Mouse (Mus musculus): ENCODE results near the gene Lmln. TPM values are rescaled to one million over a fixed set of nuclear protein-coding genes. Genes with fewer than 3 reads are reported as not detected.

Gene Lmln
- total RNA-seq (2012; rRNA removed) = 9.1 and 12.9 TPM in 2 replicates

DNA sequence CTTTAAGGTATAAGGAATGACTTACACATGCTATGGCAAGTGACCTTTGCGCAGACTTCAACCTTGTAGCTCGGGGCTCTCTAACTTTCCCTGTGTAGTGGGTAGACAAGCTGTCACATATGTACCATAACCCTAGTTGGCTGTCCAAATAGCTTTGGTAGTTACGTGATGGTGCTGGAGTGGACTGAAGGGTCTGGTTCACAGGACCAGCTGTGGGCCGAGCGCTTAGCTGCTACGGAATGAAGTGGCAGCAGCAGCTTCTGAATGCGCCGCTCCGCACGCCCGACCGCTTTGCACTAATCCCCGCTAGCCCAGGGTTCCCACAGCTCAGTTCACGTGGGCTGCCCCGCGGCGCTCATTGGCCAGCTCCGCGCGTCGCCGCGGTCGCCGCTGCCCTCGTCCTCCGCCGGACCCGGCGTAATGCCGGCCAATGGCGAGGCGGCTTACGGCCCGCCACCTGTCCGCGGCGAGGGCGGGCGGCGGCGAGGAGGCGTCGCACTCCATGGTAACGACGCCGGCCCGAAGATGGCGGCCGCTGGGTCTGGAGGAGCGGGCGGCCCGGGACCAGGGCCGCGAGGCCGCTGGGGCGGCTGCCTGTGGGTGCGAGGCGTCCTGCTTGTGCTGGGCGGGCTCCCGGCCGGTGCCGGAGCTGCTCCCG, at the start of gene Lmln:
Lmln (plus strand) TSS at position 498 of the 658 bp plus-strand sequence.
- Histone ChIP-seq H3K4me3 (ENCODE audit: insufficient read depth in 1 of 2, low read depth in 1 of 2, low read length in 2 of 2, poor library complexity in 1 of 2, severe bottlenecking in 1 of 2) (peak within 1 kb of the TSS; percentile 64 to 93), H3K9me3 (ENCODE audit: control insufficient read depth, insufficient read depth, low read depth, low read length) (no peaks in the 10 kb centered on the region), H3K9ac (ENCODE audit: insufficient read depth, low read depth, low read length, poor library complexity, severe bottlenecking) (peak within 1 kb of the TSS; percentile 91), H3K27ac (ENCODE audit: insufficient read depth, low read depth, low read length, poor library complexity, severe bottlenecking) (peak within 1 kb of the TSS; percentile 57), H3K36me3 (ENCODE audit: control insufficient read depth, insufficient read depth, low read length, poor library complexity, severe bottlenecking) (peaks cover 32% of the 10 kb centered on the region), H3K4me1 (ENCODE audit: control insufficient read depth in 2 of 2, insufficient read depth in 2 of 2, low read length in 2 of 2, poor library complexity in 1 of 2) (peaks cover 0 to 6% of the 10 kb centered on the region in 2 experiments; a peak in 1 of 4 replicates)
- peak; percentile 70 for DNase-seq (ENCODE audit: low read depth, low spot score)
- TF ChIP-seq ZNF384 (IDR thresholded peaks at IDR 0.05; ENCODE audit: low read depth, low read length) = no peak
- peak; percentile 70 for TF ChIP-seq CHD2 (IDR thresholded peaks at IDR 0.05; ENCODE audit: low read depth, low read length)
- no peak for TF ChIP-seq MAFK (IDR thresholded peaks at IDR 0.05; ENCODE audit: insufficient read depth, low read depth, low read length)
- peak; percentile 38; the same call in 1 of the 2 replicates for TF ChIP-seq HCFC1 (IDR thresholded peaks at IDR 0.05; ENCODE audit: borderline replicate concordance, insufficient read depth, low read length)
- TF ChIP-seq ZC3H11A (IDR thresholded peaks at IDR 0.05; ENCODE audit: borderline replicate concordance, low read depth, low read length) = no peak
- in situ Hi-C loops (cut with MboI; ENCODE audit: low sequenced_read_pairs in 2 of 2, unreplicated experiment in 2 of 2) = no loop called here

DNA sequence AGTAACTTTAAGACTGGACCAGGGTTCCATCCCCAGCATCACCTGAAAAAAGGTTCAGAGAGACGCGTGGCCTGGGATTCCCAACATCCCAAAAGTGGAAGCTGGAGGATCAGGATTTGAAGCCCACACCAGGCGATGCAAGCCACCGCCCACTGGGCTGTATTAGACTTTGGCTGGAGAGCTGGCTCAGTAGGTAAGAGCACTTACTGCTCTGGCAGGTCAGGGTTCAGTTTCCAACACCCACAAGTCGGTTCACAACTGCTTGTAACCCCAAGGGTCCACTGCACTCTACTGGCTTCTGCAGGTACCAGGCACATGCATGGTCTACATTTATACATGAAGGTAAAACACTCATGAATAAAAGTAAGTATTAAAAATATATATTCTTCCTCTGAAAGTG, 48.5 kb upstream of the Lmln start:
- TF ChIP-seq MAFK (IDR thresholded peaks at IDR 0.05; ENCODE audit: insufficient read depth, low read depth, low read length) (no peak), CHD2 (IDR thresholded peaks at IDR 0.05; ENCODE audit: low read depth, low read length) (no peak), ZC3H11A (IDR thresholded peaks at IDR 0.05; ENCODE audit: borderline replicate concordance, low read depth, low read length) (no peak), HCFC1 (IDR thresholded peaks at IDR 0.05; ENCODE audit: borderline replicate concordance, insufficient read depth, low read length) (no peak)
- Histone ChIP-seq H3K27ac (ENCODE audit: insufficient read depth, low read depth, low read length, poor library complexity, severe bottlenecking) (no peak overlapping the region), H3K9me3 (ENCODE audit: control insufficient read depth, insufficient read depth, low read depth, low read length) (no peaks in the 10 kb centered on the region), H3K4me3 (ENCODE audit: insufficient read depth in 1 of 2, low read depth in 1 of 2, low read length in 2 of 2, poor library complexity in 1 of 2, severe bottlenecking in 1 of 2) (no peak overlapping the region), H3K9ac (ENCODE audit: insufficient read depth, low read depth, low read length, poor library complexity, severe bottlenecking) (no peak overlapping the region), H3K4me1 (ENCODE audit: control insufficient read depth in 2 of 2, insufficient read depth in 2 of 2, low read length in 2 of 2, poor library complexity in 1 of 2) (0 out of 4 replicates have a peak, but pooled peaks cover 0 to 4% of the 10 kb centered on the region in 2 experiments), H3K36me3 (ENCODE audit: control insufficient read depth, insufficient read depth, low read length, poor library complexity, severe bottlenecking) (peaks cover 18% of the 10 kb centered on the region)
- no peak for DNase-seq (ENCODE audit: low read depth, low spot score)
- in situ Hi-C loops (cut with MboI; ENCODE audit: low sequenced_read_pairs in 2 of 2, unreplicated experiment in 2 of 2) = no loop called here

DNA sequence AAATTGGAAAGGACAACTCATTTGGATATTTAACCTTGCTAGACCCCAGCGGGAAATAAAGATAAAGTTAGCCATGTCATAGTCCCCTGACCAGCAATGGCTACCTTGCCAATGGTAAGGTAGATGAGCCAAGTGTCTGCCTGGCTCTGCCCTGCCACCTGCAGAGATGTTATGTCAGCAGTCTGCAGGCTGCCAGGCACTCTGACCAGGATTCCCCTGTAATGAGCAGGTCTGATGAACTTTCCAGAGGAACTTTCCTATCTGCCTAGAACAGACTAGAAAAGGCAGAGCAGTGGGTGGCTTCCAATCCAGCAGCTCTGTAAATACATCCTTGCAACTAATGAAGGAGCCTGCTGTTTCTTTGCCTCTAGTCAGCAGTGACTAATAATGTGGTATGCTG, 47.4 kb upstream of the Lmln start:
- peaks cover 16% of the 10 kb centered on the region for H3K36me3 ChIP-seq (ENCODE audit: control insufficient read depth, insufficient read depth, low read length, poor library complexity, severe bottlenecking)
- in situ Hi-C loops (cut with MboI; ENCODE audit: low sequenced_read_pairs in 2 of 2, unreplicated experiment in 2 of 2) = no loop called here
- DNase-seq (ENCODE audit: low read depth, low spot score) = no peak

DNA sequence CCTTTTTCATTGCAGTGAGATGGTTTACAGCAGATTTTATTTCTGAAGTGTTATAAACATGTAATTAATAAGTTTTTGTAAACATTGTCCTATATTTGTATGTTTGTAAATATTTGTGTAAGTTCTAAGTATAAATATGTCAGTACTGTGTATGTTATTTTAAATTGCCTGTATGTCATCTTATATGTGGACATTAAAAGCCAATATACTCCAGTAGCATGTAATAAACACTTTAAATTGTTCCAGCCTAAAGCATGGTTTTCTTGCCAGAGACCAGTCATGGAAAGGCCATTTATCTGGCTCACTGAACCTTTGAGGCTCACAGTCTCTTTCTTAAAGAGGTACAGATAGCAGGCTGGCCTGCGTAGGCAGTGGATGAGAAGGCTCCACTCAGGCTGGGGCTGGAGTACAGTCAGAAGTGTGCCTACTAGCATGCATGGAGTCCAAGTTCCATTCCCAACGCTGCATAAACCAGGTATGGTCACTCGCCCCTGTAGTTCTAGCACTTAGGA, 46.9 kb upstream of the Lmln start:
- peaks cover 11% of the 10 kb centered on the region for H3K36me3 ChIP-seq (ENCODE audit: control insufficient read depth, insufficient read depth, low read length, poor library complexity, severe bottlenecking)
- no peak overlapping the region for H3K27ac ChIP-seq (ENCODE audit: insufficient read depth, low read depth, low read length, poor library complexity, severe bottlenecking)
- in situ Hi-C loops (cut with MboI; ENCODE audit: low sequenced_read_pairs in 2 of 2, unreplicated experiment in 2 of 2) = no loop called here

More for the DNA sequence above, 47.4 kb upstream of the Lmln start:
- no peak overlapping the region for H3K9ac ChIP-seq (ENCODE audit: insufficient read depth, low read depth, low read length, poor library complexity, severe bottlenecking)
- 0 out of 4 replicates have a peak, but pooled peaks cover 0 to 4% of the 10 kb centered on the region in 2 experiments for H3K4me1 ChIP-seq (ENCODE audit: control insufficient read depth in 2 of 2, insufficient read depth in 2 of 2, low read length in 2 of 2, poor library complexity in 1 of 2)
- TF ChIP-seq CHD2 (IDR thresholded peaks at IDR 0.05; ENCODE audit: low read depth, low read length) (no peak), HCFC1 (IDR thresholded peaks at IDR 0.05; ENCODE audit: borderline replicate concordance, insufficient read depth, low read length) (no peak)
- H3K9me3 ChIP-seq (ENCODE audit: control insufficient read depth, insufficient read depth, low read depth, low read length) = no peaks in the 10 kb centered on the region
- no peak overlapping the region for H3K27ac ChIP-seq (ENCODE audit: insufficient read depth, low read depth, low read length, poor library complexity, severe bottlenecking)
- no peak overlapping the region for H3K4me3 ChIP-seq (ENCODE audit: insufficient read depth in 1 of 2, low read depth in 1 of 2, low read length in 2 of 2, poor library complexity in 1 of 2, severe bottlenecking in 1 of 2)

More for the DNA sequence above, 46.9 kb upstream of the Lmln start:
- TF ChIP-seq HCFC1 (IDR thresholded peaks at IDR 0.05; ENCODE audit: borderline replicate concordance, insufficient read depth, low read length) (no peak), ZC3H11A (IDR thresholded peaks at IDR 0.05; ENCODE audit: borderline replicate concordance, low read depth, low read length) (no peak), CHD2 (IDR thresholded peaks at IDR 0.05; ENCODE audit: low read depth, low read length) (no peak), MAFK (IDR thresholded peaks at IDR 0.05; ENCODE audit: insufficient read depth, low read depth, low read length) (no peak), ZNF384 (IDR thresholded peaks at IDR 0.05; ENCODE audit: low read depth, low read length) (no peak)
- Histone ChIP-seq H3K4me3 (ENCODE audit: insufficient read depth in 1 of 2, low read depth in 1 of 2, low read length in 2 of 2, poor library complexity in 1 of 2, severe bottlenecking in 1 of 2) (no peak overlapping the region), H3K9ac (ENCODE audit: insufficient read depth, low read depth, low read length, poor library complexity, severe bottlenecking) (no peak overlapping the region), H3K4me1 (ENCODE audit: control insufficient read depth in 2 of 2, insufficient read depth in 2 of 2, low read length in 2 of 2, poor library complexity in 1 of 2) (0 out of 4 replicates have a peak, but pooled peaks cover 0 to 4% of the 10 kb centered on the region in 2 experiments), H3K9me3 (ENCODE audit: control insufficient read depth, insufficient read depth, low read depth, low read length) (no peaks in the 10 kb centered on the region)
- DNase-seq (ENCODE audit: low read depth, low spot score) = no peak
